Mouse (Mus musculus) heart, postnatal 14 days (tissue): Measurements from ENCODE around the gene Slc38a6. TPM values are rescaled to one million over a fixed set of nuclear protein-coding genes. Genes with fewer than 3 reads are reported as not detected.

Experiments used
- DNase-seq, 2 experiments: peaks; one replicate each; pipeline ENCODE4 v3.0.0; 2021 to 2022
- intact Hi-C: fragments of 180-260 bp; cut with DNase I; formaldehyde crosslinking; loops from one replicate; pipeline ENCODE4 v1.15.1; 2025
- total RNA-seq, 2 experiments: library from RNA; stranded (reverse); gene quantifications; 2 replicates each; pipeline ENCODE4 v1.2.3; 2021

Slc38a6 gene
- total RNA-seq, 2 experiments from 2014 or later, result 6.2 to 6.9 TPM

DNA sequence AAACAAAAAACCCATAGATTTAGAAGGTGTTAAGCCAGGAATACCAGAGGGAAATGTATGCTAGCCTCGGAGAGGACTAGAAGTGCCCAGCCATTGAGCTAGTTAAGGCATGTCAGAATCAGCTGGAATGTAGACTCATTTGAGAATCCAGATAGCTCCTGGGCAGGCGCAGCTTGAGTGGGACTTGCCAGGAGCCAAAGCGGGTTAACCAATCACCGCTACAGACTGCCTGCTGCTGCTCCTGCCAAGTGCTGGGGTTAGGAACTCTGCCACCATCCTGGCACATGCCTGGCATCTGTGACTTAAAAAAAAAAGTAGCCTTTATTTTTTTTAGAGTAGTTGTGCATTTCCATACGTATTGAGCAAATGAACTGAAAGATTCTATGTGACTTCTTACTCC, 66.8 kb downstream of the Slc38a6 start:
- DNase-seq, result peak; percentile 57 to 76
- intact Hi-C loops, result no loop called here

DNA sequence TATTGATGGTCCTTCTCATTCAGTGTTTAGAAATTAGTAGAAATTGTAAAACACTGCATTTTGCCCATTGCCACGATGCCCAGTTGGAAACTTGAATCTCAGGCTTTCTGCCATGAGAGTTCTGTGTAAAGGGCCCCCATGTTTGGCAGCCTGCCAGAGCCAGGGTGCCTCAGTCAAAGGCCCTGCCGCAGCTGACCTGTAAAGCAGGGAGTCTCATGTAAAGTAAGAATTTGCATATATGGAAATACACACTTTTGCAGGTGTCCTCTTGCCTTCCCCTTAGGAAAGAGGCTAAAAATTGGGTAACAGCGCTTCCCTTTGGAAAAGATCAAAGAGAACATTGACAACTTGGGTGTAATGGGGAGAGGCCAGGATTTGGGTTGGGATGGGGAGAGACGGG, 67.9 kb downstream of the Slc38a6 start:
- DNase-seq, result no peak

DNA sequence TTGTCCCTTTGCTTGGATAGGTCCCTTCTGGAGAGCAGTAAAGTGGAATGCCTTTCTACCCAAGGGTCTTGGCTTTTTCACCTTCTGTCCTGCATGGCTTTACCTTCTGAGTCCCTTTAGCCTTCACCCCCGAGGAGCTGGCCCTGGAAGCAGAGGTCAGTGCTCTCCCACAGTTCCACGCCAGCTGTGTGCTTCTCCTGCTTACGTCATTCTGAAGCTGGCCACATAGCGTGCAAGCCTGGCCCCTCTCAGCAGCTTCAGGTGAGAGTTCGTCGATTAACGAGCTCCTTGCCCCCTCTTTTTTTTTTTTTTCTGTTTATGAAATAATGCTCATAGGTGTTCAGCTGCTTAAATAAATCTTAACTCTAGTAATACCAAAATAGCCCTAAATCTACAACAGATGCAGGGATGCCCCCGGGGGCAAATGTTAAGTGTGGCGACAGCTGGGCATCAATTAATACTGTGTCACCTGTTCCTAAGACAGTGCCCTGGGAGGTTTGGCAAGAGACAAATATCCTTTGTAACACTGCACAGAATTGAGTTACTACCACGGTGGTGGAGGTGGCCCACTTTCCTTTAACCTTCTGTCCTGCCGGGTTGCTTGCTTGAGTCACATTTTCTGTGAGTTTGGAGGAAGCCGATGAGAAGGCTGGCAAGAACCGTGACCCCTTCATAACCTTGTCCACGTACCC, 68.7 kb downstream of the Slc38a6 start:
- intact Hi-C loops, result no loop called here
- no peak for DNase-seq

More for the DNA sequence above, 67.9 kb downstream of the Slc38a6 start:
- intact Hi-C loops, result no loop called here

DNA sequence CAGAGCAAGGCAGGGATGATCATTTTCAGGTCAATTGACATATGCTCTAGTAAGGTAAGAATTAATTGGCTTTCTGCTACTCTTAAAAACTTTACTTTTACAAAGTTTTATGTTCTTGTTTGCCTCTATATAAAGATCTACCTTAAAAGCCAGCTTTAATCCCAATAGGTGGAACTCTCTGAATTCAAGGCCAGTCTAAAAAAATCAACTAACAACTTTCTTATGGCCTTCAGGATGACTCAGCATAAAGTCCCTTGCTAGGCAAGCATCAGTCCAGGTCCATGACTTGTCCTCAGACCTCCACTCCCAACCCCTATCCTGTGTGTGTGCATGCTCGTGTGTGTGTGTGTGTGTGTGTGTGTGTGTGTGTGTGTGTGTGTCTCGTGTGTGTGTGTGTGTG, 70.1 kb downstream of the Slc38a6 start:
- DNase-seq, result no peak

DNA sequence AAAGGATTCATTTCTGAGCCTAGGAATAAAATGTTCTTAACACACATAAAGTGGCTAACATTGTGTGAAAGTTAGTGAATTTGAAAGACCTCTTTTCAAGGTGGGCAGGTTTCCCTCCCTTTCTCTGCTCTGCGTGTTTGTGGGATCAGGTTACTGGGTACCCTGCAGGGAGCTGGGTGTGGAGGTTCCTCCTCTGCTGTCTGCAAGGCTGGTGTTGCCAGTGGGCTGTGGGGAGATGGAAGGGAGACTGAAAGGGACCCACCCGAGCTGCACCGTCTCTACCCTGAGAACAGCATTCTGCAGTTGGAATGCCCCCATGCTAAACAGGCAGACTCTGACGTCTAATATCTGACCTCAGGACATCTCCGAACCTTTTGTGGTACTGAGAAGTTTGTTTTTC, 70.7 kb downstream of the Slc38a6 start:
- intact Hi-C loops, result no loop called here

More for the DNA sequence above, 70.1 kb downstream of the Slc38a6 start:
- intact Hi-C loops, result no loop called here

DNA sequence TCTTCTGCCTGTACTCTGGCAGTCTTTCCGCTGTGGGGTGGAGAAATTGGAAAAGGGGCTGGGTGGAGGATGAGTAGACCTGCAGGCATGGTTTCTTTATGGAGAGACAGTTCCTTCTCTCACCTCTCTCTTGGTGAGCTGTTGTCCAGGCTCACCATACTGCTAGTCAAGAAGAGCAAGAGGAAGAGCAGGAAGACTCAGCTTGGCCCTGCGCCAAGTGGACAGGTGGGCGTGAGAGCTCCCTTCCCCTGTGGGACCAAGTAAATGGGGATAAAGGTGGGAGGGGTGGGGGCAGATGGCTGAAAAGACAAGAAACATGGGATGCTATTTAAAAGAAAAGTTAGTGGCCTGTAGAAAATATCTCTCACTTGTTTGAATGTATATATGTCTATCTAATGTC, 71.2 kb downstream of the Slc38a6 start:
- intact Hi-C loops, result no loop called here
- no peak for DNase-seq

More for the DNA sequence above, 70.7 kb downstream of the Slc38a6 start:
- DNase-seq, result no peak

DNA sequence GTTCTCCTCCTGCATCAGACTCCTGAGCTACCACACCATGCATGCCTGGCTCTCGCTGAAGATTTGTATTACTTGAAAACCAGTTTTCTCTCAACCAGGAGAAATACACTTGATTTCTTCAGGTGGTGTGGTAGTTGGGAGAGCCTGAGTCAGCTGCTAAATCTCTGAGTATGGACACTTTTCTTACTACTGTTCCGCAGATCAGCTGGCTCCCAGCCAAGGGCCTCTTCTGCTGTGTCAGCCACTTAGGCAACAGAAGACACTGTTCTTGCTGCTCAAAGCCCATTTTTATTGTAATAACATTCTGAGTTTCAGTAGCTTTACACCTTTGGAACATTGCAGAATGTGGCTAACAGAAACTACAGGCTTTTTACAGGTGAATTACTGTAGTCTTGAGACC, 72.1 kb downstream of the Slc38a6 start:
- DNase-seq, result peak; percentile 54 to 57

DNA sequence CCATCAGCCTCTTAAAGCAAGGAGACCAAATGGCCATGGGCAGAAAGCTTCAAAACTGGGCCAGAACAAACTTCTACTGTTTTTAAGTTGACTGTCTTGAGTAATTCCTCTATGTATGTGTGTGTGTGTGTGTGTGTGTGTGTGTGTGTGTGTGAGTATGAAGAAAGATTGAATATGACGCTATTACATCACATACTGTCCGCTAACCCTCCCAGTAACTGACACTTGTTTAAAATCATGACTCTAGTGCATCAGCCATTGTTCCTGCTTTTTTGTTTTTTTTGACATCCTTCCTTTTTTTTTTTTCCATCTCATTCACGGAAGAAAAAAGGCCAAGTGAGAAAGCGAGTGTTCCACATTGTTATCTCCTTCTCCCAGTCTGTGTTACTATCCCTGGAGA, 72.9 kb downstream of the Slc38a6 start:
- no peak for DNase-seq
- intact Hi-C loops, result no loop called here

More for the DNA sequence above, 72.1 kb downstream of the Slc38a6 start:
- intact Hi-C loops, result no loop called here

DNA sequence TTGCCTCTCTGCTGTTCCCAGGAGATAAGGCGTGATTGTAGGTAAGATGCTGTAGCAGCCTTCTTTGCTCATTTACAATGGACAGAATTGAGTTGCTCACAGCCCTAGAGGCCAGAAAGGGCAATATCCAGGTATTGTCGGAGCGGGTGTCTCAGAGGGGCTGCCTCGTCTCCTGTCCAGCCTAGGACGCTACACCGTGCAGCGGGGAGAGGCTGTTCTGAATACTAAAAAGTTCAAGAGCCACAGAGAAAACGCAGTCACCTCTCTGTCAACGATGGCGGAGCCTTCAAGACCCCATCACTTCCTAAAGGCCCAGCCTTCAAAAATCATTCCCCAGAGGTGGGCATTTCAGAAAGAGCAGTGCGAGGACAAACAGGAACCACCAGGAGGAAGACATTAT, 74.6 kb downstream of the Slc38a6 start:
- intact Hi-C loops, result no loop called here
- no peak for DNase-seq

DNA sequence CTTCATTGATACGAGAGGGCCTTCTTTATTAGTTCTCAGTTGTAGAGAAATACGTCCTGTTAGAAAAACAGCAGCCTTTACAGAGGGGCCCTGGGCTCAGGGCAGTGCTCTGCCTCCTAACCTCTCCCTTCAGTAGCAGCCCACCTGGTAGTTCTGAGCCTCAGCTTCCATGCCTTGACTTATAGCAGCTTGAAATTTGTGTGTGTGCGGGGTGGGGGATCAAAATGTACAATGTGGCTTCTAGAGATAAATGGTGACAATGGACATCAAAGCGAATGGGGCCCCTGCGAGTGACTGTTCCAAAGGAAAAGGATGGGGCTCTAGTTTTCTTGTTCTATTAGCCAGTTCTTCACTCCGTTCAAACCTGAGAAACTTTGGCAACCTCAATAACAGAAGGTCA, 76.8 kb downstream of the Slc38a6 start:
- intact Hi-C loops, result no loop called here
- DNase-seq, result no peak

DNA sequence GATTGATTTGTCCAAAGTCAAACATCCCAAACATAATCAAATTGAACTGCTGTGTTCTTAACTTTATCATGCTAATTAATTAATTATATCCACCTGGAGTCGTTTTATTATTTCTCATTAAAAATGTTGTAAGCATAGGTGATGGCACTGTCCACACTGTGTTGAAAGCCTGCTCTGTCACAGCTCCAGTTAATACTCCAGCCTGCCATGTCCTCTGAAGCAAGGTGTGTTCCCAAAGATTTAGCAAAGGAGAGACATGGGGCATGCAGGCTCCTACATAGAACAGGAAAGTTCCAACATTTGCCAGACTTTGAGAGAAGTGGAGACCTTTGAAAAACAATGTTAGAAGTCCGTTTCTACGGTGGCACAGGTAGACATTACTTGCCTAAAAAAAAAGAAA, 77.4 kb downstream of the Slc38a6 start:
- intact Hi-C loops, result no loop called here
- DNase-seq, result no peak

DNA sequence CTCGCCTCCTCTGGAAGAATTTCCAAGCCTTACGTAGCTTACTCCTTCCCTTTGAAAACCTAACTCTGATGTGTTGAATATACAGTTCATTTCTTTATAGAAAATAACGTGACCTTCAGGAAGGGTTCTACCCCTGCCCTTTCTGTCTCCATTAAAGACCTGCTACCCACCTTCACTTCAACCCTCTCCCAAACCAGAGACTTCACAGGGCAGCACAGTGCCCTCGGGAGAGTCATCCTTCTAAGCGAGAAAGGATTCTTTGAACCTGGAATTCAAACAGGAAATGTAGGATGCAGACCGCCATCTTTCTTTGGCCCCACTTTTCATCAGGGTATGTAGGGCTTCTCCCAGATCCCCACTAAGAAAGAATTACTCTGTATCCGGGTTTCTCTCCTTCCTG, 80.0 kb downstream of the Slc38a6 start:
- intact Hi-C loops, result no loop called here

DNA sequence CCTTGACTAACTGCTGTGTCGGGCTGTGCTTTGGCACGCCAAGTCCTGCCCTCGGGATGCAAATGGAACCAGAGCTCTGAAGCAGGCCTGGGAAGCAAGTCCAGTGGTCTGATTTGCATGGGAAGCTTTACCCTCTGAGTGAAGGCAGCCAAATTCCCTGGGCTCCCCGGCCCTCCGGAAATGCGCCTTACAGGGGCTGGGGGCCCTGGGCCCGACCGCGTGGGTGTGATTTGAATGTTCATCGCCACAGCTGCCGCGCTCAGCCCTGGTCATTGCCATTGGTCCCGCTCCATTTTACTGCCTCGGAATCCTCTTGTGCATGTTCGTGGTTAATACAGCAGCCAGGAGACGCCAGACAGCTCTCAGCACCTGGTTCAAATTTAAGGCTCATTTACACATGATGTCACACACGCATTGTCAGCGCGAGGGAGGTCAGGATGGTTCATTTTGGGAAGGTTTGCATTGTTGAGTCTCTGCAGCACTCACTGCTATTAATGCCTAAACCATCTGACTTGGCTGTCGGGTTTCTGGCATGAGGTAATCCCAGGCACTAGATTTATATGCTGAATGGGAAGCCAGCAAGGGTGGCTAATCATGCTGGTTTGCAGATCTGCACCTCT, 81.0 kb downstream of the Slc38a6 start:
- no peak for DNase-seq
- intact Hi-C loops, result no loop called here

More for the DNA sequence above, 80.0 kb downstream of the Slc38a6 start:
- DNase-seq, result no peak

DNA sequence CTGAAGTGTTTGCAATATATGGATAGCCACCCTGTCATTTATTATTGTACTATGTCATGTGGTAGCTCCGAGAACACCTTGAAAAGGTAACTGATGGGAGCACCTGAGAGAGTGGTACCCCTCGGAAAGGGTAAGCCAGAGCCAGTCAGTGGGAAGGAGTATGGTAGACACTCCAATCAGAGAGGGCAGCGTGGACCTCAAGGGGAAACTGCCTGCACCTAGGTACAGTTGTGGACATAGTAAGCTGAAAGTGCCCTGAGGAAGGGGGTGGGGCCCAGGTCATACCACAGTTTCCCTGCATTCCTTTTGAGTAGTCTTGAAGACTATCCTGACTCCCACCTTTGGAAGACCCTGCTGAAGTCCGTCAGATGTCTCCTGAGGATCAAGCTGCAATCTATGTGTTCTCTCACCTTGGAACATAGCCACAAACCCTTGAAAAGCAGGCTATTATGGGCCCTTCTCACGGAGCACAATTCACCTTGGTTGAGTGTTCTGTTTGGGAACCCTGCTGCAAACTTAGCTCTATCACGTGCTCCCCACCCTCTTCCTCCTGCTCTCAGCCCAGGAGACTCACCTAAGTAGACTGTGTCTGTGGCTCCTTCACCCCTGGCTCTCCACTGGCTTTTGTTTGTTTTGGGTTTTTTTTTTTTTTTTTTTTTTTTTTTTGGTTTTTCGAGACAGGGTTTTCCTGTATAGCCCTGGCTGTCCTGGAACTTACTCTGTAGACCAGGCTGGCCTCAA, 82.5 kb downstream of the Slc38a6 start:
- DNase-seq, result no peak
- intact Hi-C loops, result no loop called here

DNA sequence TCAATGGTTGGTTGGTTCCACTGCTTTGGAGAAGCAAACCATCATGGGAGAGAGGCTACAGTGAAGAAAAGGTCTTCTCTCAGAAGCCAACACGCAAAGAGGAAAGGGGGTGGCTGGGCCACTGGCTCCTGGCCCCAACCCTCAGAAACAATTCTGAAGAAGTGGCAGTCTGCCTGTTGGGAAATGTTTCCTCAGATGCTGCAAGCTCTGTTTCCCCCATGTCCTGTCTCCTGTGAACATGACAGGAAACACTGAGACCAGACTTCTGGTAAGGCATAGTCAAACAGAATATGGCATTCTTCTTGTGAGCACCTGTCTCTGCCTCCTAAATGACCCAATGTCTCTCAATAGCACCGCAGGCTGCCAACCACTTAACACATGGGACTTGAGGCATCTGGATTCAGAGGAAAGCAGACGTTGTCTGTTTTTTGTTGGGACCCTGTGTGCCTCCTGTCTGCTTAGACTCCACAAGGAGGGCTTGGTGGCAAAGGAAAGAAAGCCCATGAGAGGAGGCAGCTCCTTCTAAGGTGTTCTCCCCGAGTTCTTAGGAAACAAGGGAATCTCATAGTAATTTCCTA, 83.9 kb downstream of the Slc38a6 start:
- DNase-seq, result no peak
- intact Hi-C loops, result no loop called here

DNA sequence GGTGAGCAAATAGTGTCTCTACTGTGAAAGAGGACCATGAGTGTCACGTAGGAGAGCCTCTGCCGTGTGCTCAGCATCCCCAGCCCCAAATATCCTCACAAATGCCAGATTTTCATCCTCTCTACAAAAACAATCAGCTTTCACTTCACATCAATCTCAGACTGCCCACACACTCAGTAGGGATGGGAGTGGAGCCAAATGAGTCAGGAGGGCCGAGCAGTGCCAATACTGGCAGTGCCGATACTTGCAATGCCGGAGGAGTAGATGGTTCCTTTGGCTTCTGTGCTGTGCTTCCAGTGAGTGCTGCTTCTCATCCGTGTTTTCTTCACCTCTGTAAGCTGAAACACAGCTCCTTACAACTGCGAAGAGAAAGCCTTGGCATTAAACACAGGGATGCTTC, 84.6 kb downstream of the Slc38a6 start:
- DNase-seq, result no peak
- intact Hi-C loops, result no loop called here

DNA sequence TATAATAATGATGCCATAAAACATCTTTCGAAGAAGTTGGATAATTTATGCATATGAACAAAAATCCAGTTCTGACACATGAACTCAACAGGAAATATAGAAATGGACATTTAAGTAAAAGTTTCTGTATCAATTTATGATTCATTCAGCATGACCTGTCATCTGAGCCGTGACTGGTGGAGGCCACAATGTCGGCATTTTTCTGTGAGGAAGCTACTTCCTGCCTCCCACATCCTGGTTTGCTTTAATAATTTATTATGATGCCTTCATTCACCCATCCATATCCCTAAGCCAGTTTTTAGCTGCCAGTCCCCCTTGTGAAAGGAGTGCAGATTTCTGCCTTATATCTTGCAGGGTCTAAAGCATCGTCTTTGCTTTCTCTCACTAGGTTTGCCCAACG, 91.4 kb downstream of the Slc38a6 start:
- DNase-seq, result no peak
- intact Hi-C loops, result no loop called here

DNA sequence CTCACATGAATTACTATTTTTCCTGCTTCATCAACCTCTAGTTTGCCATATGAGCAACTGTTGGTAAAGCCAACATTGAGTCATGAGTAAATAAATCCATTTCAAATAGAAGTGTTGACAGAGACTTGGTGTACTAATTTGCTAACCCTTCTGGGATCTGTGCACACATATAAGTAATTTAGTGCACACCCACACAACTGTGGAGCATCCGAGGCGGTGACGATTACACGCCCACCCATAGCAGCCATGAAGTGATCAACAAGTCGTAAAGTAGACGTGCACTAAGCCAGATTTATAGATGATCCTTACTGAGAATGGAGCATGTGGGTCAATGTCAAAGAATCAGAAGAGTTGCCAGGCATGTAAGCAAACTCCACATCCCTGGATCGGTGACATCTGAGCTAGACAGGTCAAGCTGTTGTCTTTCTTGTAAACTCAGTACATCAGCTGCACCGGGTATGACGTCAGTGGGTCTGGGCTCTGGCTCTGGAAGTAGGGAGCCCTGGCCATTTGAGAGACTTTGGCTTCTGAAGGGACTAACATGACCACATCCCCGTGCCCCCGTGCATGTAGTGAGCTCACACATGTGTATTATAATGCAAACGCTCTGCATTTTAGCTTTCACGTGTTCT, 92.3 kb downstream of the Slc38a6 start:
- no peak for DNase-seq
- intact Hi-C loops, result no loop called here

DNA sequence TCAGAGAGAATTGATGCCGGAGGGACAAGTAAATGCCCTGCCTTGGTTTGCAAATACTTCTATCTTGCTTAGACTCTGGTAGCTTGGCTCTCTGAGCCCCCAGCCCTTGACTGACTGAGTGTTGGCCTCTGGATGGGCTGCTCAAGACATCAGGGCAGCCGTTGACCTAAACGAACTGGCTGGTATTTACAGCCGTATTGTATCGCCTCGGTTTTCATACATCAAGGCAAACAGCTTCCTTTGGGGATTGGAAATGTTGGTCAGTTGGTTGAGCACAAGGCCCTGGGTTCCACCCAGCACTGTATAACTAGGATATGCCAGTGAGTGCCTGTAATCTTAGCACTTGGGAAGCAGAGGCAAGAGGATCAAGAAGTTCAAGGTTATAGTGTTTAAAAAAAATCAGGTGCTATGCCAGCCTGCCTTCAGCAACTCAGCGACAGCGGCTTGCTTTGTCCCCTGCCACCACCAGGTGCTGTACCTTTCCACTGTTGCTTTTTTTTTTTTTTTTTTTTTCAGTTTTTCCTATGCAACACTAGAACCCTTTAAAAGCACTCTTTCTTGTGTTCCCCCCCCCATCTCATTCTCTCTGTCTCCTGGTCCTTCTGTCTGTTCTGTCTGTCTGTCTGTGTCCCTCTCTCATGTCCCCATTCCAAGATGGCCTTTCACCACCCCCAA, 94.2 kb downstream of the Slc38a6 start:
- intact Hi-C loops, result no loop called here
- DNase-seq, result no peak

DNA sequence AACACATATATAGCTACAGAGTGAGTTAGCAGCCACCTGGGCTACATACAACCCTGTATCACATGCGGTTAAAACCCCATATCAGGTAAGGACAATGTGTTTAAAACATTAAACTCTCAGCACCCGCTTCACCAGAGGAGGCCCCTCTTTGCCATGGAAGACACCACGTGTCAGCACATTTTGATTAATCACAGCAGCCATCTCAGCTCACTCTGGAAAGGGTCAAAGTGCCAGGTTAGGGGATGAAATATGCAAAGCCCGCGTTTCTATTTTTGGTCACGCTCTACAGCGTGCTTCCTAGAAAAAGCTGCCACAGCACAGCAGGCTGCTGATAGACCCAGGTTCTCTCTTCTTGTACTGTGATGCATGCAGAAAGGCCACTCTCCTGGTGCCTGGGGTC, 94.9 kb downstream of the Slc38a6 start:
- intact Hi-C loops, result no loop called here
- DNase-seq, result no peak
